In genomic region chr12:49381031-49381525, GRCm38 (mm10) we compare ENCODE assay signal across 22 mouse cellular contexts. TPM values are rescaled to one million over a fixed set of nuclear protein-coding genes. Genes with fewer than 3 reads are reported as not detected.
DNase-seq lines count a peak whose midpoint lies in the region; ATAC-seq and TF ChIP-seq lines count a peak whose summit lies in the region.
"Had no signal": no experiment of that assay in that cellular context is flagged by ENCODE, and none has a peak within 500 bp of the region (broad histone marks: within the 10 kb centered on the region; RNA-seq: fewer than 3 reads in every experiment).

No protein-coding gene starts in this region.

- H3K4me2 ChIP-seq in forebrain, postnatal 0 days (ENCODE audit: low read depth), result peak overlapping the region; percentile 70
- H3K4me2 ChIP-seq: limb, embryonic 15.5 days; liver, embryonic 15.5 days had no signal

- WGBS in forebrain, embryonic 10.5 days, result 3% methylated on average over 4 of the region's 4 CpGs
- WGBS in forebrain, postnatal 0 days, result 2% methylated on average over 4 of the region's 4 CpGs

- DNase-seq in layer of hippocampus, adult 9-10 months (ENCODE audit: low spot score), result peak; percentile 5
- DNase-seq in layer of hippocampus, adult 9-11 months, result no peak
- peak; percentile 28 for DNase-seq in brain, embryonic 18.5 days (ENCODE audit: low read depth, low spot score)
- DNase-seq in forebrain, embryonic 10.5 days (ENCODE audit: extremely low spot score, low spot score), result no peak
- peak; percentile 71 for DNase-seq in forebrain, postnatal 0 days
- DNase-seq in kidney, adult 8-10 months, result no peak
- DNase-seq: adrenal gland, adult 2 months; gastrocnemius, postnatal 14 days; heart, adult 18-20 months; heart, postnatal 4 days; kidney, adult 18-20 months; kidney, postnatal 14 days; thymus, postnatal 25 days had no signal

- H3K36me3 ChIP-seq in forebrain, embryonic 10.5 days (replicated peaks), result peaks cover 15% of the 10 kb centered on the region
- peaks cover 9% of the 10 kb centered on the region for H3K36me3 ChIP-seq in forebrain, postnatal 0 days (ENCODE audit: insufficient read depth)
- H3K36me3 ChIP-seq: limb, embryonic 15.5 days; liver, embryonic 15.5 days had no signal

- H3K27ac ChIP-seq in forebrain, embryonic 10.5 days, result peak overlapping the region; percentile 96
- peak overlapping the region; percentile 100 for H3K27ac ChIP-seq in forebrain, postnatal 0 days (ENCODE audit: low read depth, low read length)
- H3K27ac ChIP-seq: limb, embryonic 15.5 days; liver, embryonic 15.5 days had no signal

- peaks cover 100% of the 10 kb centered on the region for H3K27me3 ChIP-seq in forebrain, embryonic 10.5 days (ENCODE audit: poor library complexity, severe bottlenecking)
- H3K27me3 ChIP-seq in forebrain, postnatal 0 days (ENCODE audit: insufficient read depth, low read length), result no peaks in the 10 kb centered on the region

- peaks cover 67% of the 10 kb centered on the region for H3K4me1 ChIP-seq in forebrain, embryonic 10.5 days
- H3K4me1 ChIP-seq in forebrain, postnatal 0 days (ENCODE audit: insufficient read depth), result 0 out of 2 replicates have a peak, but pooled peaks cover 13% of the 10 kb centered on the region
- H3K4me1 ChIP-seq: liver, embryonic 15.5 days had no signal

- H3K9ac ChIP-seq in forebrain, postnatal 0 days, result peak overlapping the region; percentile 99
- H3K9ac ChIP-seq: limb, embryonic 15.5 days; liver, embryonic 15.5 days had no signal

- H3K9me3 ChIP-seq in forebrain, embryonic 10.5 days, result peaks cover 3% of the 10 kb centered on the region; the same call in 1 of the 2 replicates
- H3K9me3 ChIP-seq in forebrain, postnatal 0 days (ENCODE audit: low read length), result no peaks in the 10 kb centered on the region
- H3K9me3 ChIP-seq: limb, embryonic 15.5 days; liver, embryonic 15.5 days had no signal

- peak overlapping the region; percentile 81 for H3K4me3 ChIP-seq in forebrain, embryonic 10.5 days
- H3K4me3 ChIP-seq in forebrain, postnatal 0 days (ENCODE audit: low read depth, low read length), result peak overlapping the region; percentile 83
- H3K4me3 ChIP-seq: limb, embryonic 15.5 days; liver, embryonic 15.5 days had no signal

- TF ChIP-seq CTCF in forebrain, postnatal 0 days (IDR thresholded peaks at IDR 0.05; ENCODE audit: low read depth), result no peak

- no peak for ATAC-seq in forebrain, postnatal 0 days
- no peak for ATAC-seq in megakaryocyte-erythroid progenitor cell, adult 5-6 weeks (replicated peaks; ENCODE audit: low FRiP score, low TSS enrichment, poor library complexity, severe bottlenecking)
- ATAC-seq: lung, postnatal 0 days had no signal

RNA-seq across cellular contexts. Expression of gene Foxg1, which starts 1.4 kb away (rescaled TPM):
- 20.2 and 20.7 TPM in 2 replicates for polyA plus RNA-seq in forebrain, embryonic 10.5 days (2016; fragmentation: Nextera tagmentation; extraction: Ambion mirVana)
- 76.5 and 79.4 TPM in 2 replicates for total RNA-seq in forebrain, postnatal 0 days (2014; rRNA removed)
- polyA plus RNA-seq in forebrain, postnatal 0 days (2015; fragmentation: Nextera tagmentation; extraction: Ambion mirVana), result 50.8 and 53.4 TPM in 2 replicates
- not detected in 2 replicates for total RNA-seq in megakaryocyte-erythroid progenitor cell, adult 5-6 weeks (2014; fragmentation: Nextera tagmentation)
- not detected in 2 replicates for total RNA-seq in megakaryocyte-erythroid progenitor cell, adult 5-6 weeks (2017)
- total RNA-seq: adrenal gland, adult 2 months; gastrocnemius, postnatal 14 days; heart, adult 18-20 months; megakaryocyte progenitor cell, adult 5-6 weeks; neutrophil, adult 5-6 weeks had no signal
- polyA plus RNA-seq: adrenal gland, adult 2 months; C2C12; heart, embryonic 14.5 days; limb, embryonic 15.5 days; lung, postnatal 0 days had no signal

RNA-seq across cellular contexts. Expression of gene Gm43517, which starts 3.9 kb away (rescaled TPM):
- 1.2 TPM in 2 replicates for polyA plus RNA-seq in forebrain, embryonic 10.5 days (2016; fragmentation: Nextera tagmentation; extraction: Ambion mirVana)
- total RNA-seq in forebrain, postnatal 0 days (2014; rRNA removed), result 16.1 and 16.8 TPM in 2 replicates
- 0.53 and 0.85 TPM in 2 replicates for polyA plus RNA-seq in forebrain, postnatal 0 days (2015; fragmentation: Nextera tagmentation; extraction: Ambion mirVana)
- not detected in 2 replicates for total RNA-seq in megakaryocyte-erythroid progenitor cell, adult 5-6 weeks (2014; fragmentation: Nextera tagmentation)
- not detected in 2 replicates for total RNA-seq in megakaryocyte-erythroid progenitor cell, adult 5-6 weeks (2017)
- total RNA-seq: adrenal gland, adult 2 months; gastrocnemius, postnatal 14 days; heart, adult 18-20 months; heart, postnatal 4 days; megakaryocyte progenitor cell, adult 5-6 weeks; neutrophil, adult 5-6 weeks had no signal
- polyA plus RNA-seq: adrenal gland, adult 2 months; C2C12; heart, embryonic 14.5 days; limb, embryonic 15.5 days; liver, embryonic 15.5 days; lung, postnatal 0 days; midbrain, postnatal 0 days had no signal

Comparison
In these comparisons a context has a peak if more than half of its experiments do, and no peak if none do; other contexts are left out.
1. DNase-seq: peak in layer of hippocampus, adult 9-10 months (single experiment), brain, embryonic 18.5 days (single experiment) and forebrain, postnatal 0 days (single experiment); none in layer of hippocampus, adult 9-11 months (single experiment), forebrain, embryonic 10.5 days (single experiment) and kidney, adult 8-10 months (0 of 2).
2. RNA of gene Foxg1, which starts 1.4 kb away (total RNA-seq): 76.5 to 79.4 TPM in forebrain, postnatal 0 days; not detected in megakaryocyte-erythroid progenitor cell, adult 5-6 weeks; every median in the first group is over 10 times any median in the second.
3. RNA of gene Gm43517, which starts 3.9 kb away (total RNA-seq): 16.1 to 16.8 TPM in forebrain, postnatal 0 days; not detected in megakaryocyte-erythroid progenitor cell, adult 5-6 weeks; every median in the first group is over 10 times any median in the second.